Mouse (Mus musculus): ENCODE measurements around the gene Klhl12.

GRCm38 (mm10) chr1:134540610-134541009 is 85.3 kb downstream of the Klhl12 start:
- TF ChIP-seq CTCF (IDR thresholded peaks at IDR 0.05; ENCODE audit: control insufficient read depth, insufficient read depth, low read length), result no peak
- TF ChIP-seq POLR2A (IDR thresholded peaks at IDR 0.05; ENCODE audit: borderline replicate concordance, control insufficient read depth, low read depth, low read length), result no peak
